Mouse (Mus musculus): ENCODE results near the gene Gm20708. TPM values are rescaled to one million over a fixed set of nuclear protein-coding genes. Genes with fewer than 3 reads are reported as not detected.

The Gm20708 gene
- polyA plus RNA-seq, 1 experiment from 2014 or later: not detected

DNA sequence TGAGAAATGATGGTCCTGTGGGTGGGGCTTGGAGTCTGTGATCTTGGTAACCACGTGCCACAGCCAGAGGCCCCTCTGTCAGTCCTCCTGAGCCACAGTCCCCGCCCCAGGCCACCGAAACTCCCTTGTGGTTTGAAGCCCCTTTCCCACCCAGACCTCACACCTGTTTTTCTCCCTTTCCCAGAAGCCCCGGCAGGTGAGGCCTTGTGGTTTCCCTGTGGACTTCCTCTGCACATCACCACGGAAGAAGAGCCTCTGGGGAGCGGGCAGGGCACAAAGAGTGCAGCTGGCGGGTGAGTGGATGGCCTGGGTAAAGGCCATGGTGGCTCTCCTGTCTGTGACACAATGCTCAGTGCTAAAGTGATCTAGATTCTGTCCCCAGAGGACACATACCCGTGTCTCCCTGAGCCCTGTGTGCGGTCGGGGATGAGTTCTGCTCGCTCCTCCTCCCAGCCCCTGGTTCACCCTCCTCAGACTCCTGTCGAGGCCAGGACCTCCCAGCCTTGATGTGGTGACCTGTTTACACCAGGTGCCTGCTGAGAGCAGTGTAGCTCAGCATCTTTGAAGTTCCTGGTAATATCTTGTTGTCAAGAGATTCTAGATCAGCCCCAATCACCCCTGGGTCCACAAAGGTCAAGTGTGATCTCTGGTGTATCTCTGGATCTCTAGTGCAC lies 62.6 kb downstream of the Gm20708 start:
- DNase-seq (no peak), ATAC-seq (ENCODE audit: low read depth) (no peak)
- Histone ChIP-seq H3K9ac (no peak overlapping the region), H3K4me3 (replicated peaks) (no peak overlapping the region), H3K4me1 (replicated peaks) (peaks cover 33% of the 10 kb centered on the region), H3K27ac (no peak overlapping the region), H3K27me3 (peaks cover 31% of the 10 kb centered on the region), H3K4me2 (no peak overlapping the region), H3K36me3 (no peaks in the 10 kb centered on the region), H3K9me3 (replicated peaks) (no peaks in the 10 kb centered on the region)
- WGBS (ENCODE audit: insufficient replicate concordance): 30% methylated on average over 12 of the region's 12 CpGs

DNA sequence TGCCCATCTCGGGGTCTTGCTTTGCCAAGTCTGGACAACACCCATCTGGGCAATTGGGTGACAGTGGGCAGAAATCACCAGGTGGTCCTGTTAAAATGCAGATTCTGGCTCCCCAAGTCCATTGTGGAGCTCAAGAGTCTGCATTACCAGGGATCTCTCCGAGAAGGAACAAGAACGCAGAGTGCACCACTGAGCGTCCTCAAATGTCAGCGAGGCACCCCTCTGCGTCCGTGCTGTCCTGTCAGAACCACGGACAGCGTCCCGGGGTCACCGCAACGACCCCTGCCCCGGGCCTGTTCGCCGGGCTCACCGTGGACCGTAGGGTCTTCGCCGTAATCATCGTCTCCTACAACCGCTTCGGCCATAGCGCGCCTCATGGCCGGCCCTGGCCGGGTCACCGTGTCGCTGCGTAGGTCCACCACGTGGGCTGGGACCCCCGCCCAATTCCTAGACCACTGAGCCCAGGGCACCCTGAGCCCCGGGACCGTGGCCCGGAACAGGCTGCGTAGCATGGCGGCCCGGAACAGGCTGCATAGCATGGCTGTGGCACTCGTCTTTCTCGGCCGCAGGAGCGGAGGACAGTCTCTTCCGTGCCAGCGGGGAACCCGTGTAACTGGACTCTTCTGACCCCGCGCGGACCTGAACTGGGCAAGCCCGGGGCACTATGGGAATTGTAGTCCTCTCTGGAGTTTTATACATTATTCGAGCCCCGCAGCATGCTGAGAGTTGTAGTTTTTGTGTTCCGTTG lies 63.6 kb downstream of the Gm20708 start, which contains the start of gene Tha1:
Gene Tha1, minus strand, starts transcription at position 621 of the 748 bp plus-strand sequence.
- peak; percentile 50 for ATAC-seq (ENCODE audit: low read depth)
- 2% methylated on average over 51 of the region's 51 CpGs for WGBS (ENCODE audit: insufficient replicate concordance)
- Histone ChIP-seq H3K9me3 (replicated peaks) (no peaks in the 10 kb centered on the region), H3K4me3 (replicated peaks) (peak within 1 kb of the TSS; percentile 62), H3K4me2 (peak within 1 kb of the TSS; percentile 74), H3K9ac (peak within 1 kb of the TSS; percentile 61), H3K27ac (no peak within 1 kb of the TSS), H3K4me1 (replicated peaks) (peaks cover 43% of the 10 kb centered on the region), H3K27me3 (peaks cover 31% of the 10 kb centered on the region), H3K36me3 (no peaks in the 10 kb centered on the region)
- no peak for DNase-seq

DNA sequence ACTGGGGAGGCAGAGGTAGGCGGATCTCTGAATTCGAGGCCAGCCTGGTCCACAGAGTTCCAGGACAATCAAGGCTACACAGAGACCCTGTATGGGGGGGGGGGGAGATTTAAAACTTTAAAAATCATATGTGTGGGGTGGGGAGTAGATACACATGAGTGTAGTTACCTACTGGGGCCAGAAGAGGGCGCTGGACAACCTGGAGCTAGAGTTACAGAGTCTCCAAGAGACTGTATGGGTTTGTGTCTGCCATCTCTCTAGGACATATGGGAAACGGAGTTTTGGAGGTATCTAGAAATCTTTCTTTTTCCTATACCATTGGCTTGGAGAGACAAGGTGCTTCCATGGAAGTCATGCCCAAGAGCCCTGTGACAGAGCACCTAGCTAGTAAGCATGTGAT lies 65.0 kb downstream of the Gm20708 start:
- Histone ChIP-seq H3K4me1 (replicated peaks) (peaks cover 56% of the 10 kb centered on the region), H3K4me2 (no peak overlapping the region), H3K27me3 (peaks cover 34% of the 10 kb centered on the region), H3K9me3 (replicated peaks) (no peaks in the 10 kb centered on the region), H3K36me3 (no peaks in the 10 kb centered on the region), H3K4me3 (replicated peaks) (no peak overlapping the region), H3K9ac (no peak overlapping the region), H3K27ac (no peak overlapping the region)
- DNase-seq: no peak
- ATAC-seq (ENCODE audit: low read depth): no peak
- 46% methylated on average over 4 of the region's 4 CpGs for WGBS (ENCODE audit: insufficient replicate concordance)

DNA sequence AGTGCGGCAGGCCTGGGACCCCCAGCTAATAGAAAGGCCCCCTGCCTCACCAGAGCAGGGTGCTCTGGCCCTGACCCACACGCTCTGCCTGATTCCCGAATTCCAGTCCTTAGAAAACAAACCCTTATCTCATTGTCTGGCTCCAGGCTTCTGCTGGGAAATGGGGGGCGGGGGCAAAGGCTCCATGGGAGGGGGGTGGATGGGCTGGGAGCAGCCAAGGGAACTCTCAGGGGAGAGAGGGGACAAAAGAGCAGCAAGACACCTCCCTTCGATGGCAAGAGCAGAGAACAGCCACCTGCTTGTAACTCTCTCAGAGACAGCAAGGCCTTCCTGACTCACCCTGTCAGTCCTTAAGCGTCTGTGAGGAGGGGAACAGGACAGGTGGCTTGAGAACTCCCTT lies 66.2 kb downstream of the Gm20708 start:
- no peak overlapping the region for H3K4me3 ChIP-seq (replicated peaks)
- H3K36me3 ChIP-seq: no peaks in the 10 kb centered on the region
- H3K27me3 ChIP-seq: peaks cover 34% of the 10 kb centered on the region
- no peak overlapping the region for H3K4me2 ChIP-seq
- DNase-seq (no peak), ATAC-seq (ENCODE audit: low read depth) (no peak)
- no peaks in the 10 kb centered on the region for H3K9me3 ChIP-seq (replicated peaks)
- H3K27ac ChIP-seq: no peak overlapping the region
- H3K4me1 ChIP-seq (replicated peaks): peaks cover 60% of the 10 kb centered on the region
- no peak overlapping the region for H3K9ac ChIP-seq
- 47% methylated on average over 6 of the region's 6 CpGs for WGBS (ENCODE audit: insufficient replicate concordance)

DNA sequence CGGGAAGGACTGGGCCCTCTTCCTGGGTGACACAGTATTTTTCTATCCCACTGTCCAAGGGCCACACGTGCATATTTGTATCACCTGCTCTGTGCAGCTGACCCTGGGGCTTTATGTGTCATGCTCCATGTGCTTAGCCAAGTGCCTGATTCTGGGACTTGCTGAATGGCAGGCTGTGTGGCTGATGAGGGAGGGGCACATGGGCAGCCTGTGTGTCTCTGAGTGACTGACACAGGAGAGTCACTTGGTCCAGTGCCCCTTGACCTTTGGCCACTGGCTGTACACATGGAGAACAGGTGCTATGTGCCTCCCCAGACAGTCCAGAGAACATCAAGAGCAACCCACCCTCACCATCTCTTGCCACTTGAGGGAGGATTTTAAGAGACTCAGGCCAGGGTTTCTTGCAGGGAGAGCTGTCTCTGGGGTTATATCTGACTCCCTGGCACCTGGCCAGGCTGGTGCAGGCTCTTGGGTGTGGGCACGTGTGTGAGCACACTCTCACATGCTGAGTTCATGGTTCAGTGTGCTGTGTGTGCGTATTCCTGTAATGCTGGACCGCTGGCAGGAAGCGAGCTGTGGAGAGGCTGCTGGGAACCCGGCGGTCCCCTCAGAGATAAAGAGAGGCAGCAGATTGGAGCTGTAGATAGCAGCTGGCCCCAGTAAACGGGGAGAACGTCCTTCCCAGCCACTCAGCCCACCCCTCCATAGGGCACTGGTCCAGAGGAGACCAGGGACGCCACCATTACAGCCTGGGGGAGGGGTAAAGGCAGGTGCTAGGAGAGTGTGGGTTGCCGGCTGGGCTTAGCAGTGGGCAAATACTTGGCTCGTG lies 68.7 kb downstream of the Gm20708 start:
- Histone ChIP-seq H3K4me1 (replicated peaks) (peaks cover 55% of the 10 kb centered on the region), H3K36me3 (no peaks in the 10 kb centered on the region), H3K9ac (peak overlapping the region; percentile 26; the same call in 1 of the 2 replicates)

DNA sequence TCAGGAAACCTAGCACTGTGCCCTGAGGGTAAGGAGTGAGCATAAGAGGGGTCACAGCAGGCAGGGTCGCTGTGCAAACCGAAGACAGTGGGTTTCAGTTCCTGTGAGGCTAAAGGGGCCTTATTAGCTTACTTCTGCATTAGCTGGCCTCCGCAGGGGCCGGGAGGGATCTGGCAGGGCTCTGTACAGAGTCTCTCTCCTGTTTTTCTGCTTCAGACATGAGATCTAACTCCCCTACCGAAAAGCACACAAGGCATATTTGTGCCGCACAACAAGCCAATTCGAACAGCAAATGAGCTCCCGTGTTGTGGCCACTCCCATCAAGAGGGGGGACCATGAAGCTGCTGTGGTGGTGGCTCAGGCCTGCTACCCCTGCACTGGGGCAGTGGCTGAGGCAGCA lies 69.4 kb downstream of the Gm20708 start:
- H3K4me3 ChIP-seq (replicated peaks): no peak overlapping the region
- H3K9me3 ChIP-seq (replicated peaks): no peaks in the 10 kb centered on the region
- H3K36me3 ChIP-seq: no peaks in the 10 kb centered on the region
- DNase-seq (no peak), ATAC-seq (ENCODE audit: low read depth) (no peak)
- 12% methylated on average over 8 of the region's 8 CpGs for WGBS (ENCODE audit: insufficient replicate concordance)
- H3K27me3 ChIP-seq: 0 out of 2 replicates have a peak, but pooled peaks cover 3% of the 10 kb centered on the region
- peaks cover 51% of the 10 kb centered on the region for H3K4me1 ChIP-seq (replicated peaks)
- H3K4me2 ChIP-seq: peak overlapping the region; percentile 41
- H3K27ac ChIP-seq: peak overlapping the region; percentile 66
- H3K9ac ChIP-seq: no peak overlapping the region

More for the DNA sequence above, 68.7 kb downstream of the Gm20708 start:
- ATAC-seq (ENCODE audit: low read depth) (peak; percentile 26; the same call in 1 of the 2 replicates), DNase-seq (no peak)
- no peak overlapping the region for H3K4me3 ChIP-seq (replicated peaks)
- WGBS (ENCODE audit: insufficient replicate concordance): 6% methylated on average over 13 of the region's 13 CpGs
- H3K27me3 ChIP-seq: peaks cover 10% of the 10 kb centered on the region
- H3K4me2 ChIP-seq: peak overlapping the region; percentile 41
- H3K9me3 ChIP-seq (replicated peaks): no peaks in the 10 kb centered on the region
- peak overlapping the region; percentile 66 for H3K27ac ChIP-seq

DNA sequence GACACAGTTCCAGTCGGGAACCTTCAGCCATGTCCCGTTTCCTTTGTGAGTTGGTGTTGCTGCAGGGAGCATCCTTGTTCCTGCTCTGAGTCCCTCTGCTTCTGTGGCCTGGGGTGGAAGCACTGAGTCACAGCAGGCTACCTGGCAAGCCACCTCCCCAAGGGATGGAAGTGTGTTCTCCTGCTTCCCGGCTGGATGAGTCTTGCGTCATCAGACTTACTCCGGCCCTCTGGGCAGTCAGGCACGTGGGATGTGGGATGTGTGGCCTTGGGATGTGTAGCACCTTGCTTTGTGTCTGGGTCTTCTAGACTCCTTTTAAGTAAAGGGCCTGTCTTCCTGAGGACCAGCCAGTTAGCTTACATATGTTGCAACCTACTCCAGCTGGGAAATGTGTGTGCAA lies 70.2 kb downstream of the Gm20708 start:
- peaks cover 51% of the 10 kb centered on the region for H3K4me1 ChIP-seq (replicated peaks)
- H3K36me3 ChIP-seq: no peaks in the 10 kb centered on the region
- H3K9me3 ChIP-seq (replicated peaks): no peaks in the 10 kb centered on the region
- peak overlapping the region; percentile 66 for H3K27ac ChIP-seq
- no peak overlapping the region for H3K4me2 ChIP-seq
- no peak overlapping the region for H3K9ac ChIP-seq
- no peak for ATAC-seq (ENCODE audit: low read depth)
- no peak overlapping the region for H3K4me3 ChIP-seq (replicated peaks)
- no peak for DNase-seq
- H3K27me3 ChIP-seq: 0 out of 2 replicates have a peak, but pooled peaks cover 3% of the 10 kb centered on the region
- WGBS (ENCODE audit: insufficient replicate concordance): 65% methylated on average over 6 of the region's 6 CpGs

DNA sequence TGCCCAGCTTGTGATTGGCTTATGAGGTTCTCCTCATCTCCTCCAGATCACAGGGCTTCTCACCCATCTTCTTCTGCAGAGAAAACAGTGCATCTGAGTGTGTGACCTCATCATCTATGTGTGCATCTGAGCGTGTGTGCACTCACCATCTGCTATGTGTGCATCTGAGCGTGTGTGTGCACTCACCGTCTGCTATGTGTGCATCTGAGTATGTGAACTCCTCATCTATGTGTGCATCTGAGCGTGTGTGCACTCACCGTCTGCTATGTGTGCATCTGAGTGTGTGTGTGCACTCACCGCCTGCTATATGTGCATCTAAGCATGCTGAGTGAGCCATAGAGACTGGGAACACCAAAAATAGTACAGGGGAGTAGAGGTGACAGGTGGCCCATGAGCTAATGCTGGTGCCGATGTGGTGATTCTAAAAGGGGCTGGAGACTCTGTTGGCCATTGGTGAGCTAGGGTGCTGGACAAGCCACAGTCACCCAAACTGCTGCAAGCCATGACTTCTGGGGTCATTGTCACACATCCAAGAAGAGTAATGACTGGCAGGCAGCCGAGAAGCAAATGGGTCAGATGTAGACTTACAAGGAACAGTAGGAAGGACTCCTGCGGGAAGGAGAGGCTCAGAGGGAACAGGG lies 71.0 kb downstream of the Gm20708 start:
- H3K4me1 ChIP-seq (replicated peaks): peaks cover 46% of the 10 kb centered on the region
- H3K9ac ChIP-seq: no peak overlapping the region
- WGBS (ENCODE audit: insufficient replicate concordance): 76% methylated on average over 9 of the region's 9 CpGs
- H3K27me3 ChIP-seq: 0 out of 2 replicates have a peak, but pooled peaks cover 3% of the 10 kb centered on the region
- H3K4me3 ChIP-seq (replicated peaks): no peak overlapping the region
- H3K9me3 ChIP-seq (replicated peaks): no peaks in the 10 kb centered on the region
- DNase-seq (no peak), ATAC-seq (ENCODE audit: low read depth) (no peak)
- H3K4me2 ChIP-seq: no peak overlapping the region
- peak overlapping the region; percentile 32; the same call in 1 of the 2 replicates for H3K27ac ChIP-seq
- H3K36me3 ChIP-seq: no peaks in the 10 kb centered on the region

DNA sequence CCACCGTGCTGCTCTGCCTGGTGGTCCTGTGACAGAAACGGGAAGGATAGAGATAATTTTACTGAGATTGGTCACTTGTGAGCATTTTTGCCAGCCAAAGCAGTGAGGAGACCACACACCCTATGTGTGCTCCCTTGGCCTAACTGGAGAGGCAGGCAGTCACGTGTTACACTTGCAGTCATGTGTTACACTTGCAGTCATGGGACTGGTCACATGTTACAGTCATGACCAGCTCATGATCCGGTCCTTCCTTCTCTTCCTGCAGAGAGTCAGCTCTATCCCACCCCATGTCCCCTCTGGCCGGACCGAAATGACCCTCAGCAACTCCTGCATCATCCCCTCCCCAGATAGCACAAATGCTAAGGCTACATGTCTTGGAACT lies 71.5 kb downstream of the Gm20708 start:
- Histone ChIP-seq H3K27ac (peak overlapping the region; percentile 32; the same call in 1 of the 2 replicates), H3K27me3 (0 out of 2 replicates have a peak, but pooled peaks cover 3% of the 10 kb centered on the region), H3K36me3 (no peaks in the 10 kb centered on the region), H3K4me1 (replicated peaks) (peaks cover 48% of the 10 kb centered on the region), H3K9ac (no peak overlapping the region), H3K4me2 (no peak overlapping the region), H3K4me3 (replicated peaks) (no peak overlapping the region), H3K9me3 (replicated peaks) (no peaks in the 10 kb centered on the region)
- no peak for ATAC-seq (ENCODE audit: low read depth)
- no peak for DNase-seq
- 47% methylated on average over 6 of the region's 6 CpGs for WGBS (ENCODE audit: insufficient replicate concordance)

DNA sequence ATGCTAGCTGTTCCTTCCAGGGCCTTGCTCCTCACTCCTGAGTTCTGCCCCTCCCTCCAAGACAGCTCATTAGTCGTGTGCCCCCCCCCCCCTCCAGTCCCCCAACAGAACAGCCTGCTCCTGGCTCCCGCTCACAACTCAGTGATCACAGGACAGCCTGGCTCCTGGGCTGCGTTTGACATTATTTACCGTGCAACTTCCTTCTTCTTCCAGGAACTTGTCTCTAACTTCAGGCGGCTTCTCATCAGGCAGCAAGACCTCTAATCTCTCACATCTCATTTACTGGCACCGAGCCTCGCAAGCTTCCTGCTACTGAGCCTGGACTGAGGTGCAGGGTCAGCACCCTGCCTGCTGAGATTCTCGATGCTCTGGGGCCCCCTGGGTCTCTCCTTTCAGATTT lies 72.3 kb downstream of the Gm20708 start:
- no peaks in the 10 kb centered on the region for H3K36me3 ChIP-seq
- DNase-seq (no peak), ATAC-seq (ENCODE audit: low read depth) (no peak)
- no peaks in the 10 kb centered on the region for H3K9me3 ChIP-seq (replicated peaks)
- 0 out of 2 replicates have a peak, but pooled peaks cover 3% of the 10 kb centered on the region for H3K27me3 ChIP-seq
- H3K4me1 ChIP-seq (replicated peaks): peaks cover 53% of the 10 kb centered on the region
- 8% methylated on average over 7 of the region's 8 CpGs for WGBS (ENCODE audit: insufficient replicate concordance)
- H3K4me3 ChIP-seq (replicated peaks): no peak overlapping the region
- no peak overlapping the region for H3K9ac ChIP-seq
- no peak overlapping the region for H3K4me2 ChIP-seq
- H3K27ac ChIP-seq: peak overlapping the region; percentile 64

Measured in liver, embryonic 13.5 days (tissue).